Mouse (Mus musculus): Measurements from ENCODE around the gene Cnot11. TPM values are rescaled to one million over a fixed set of nuclear protein-coding genes. Genes with fewer than 3 reads are reported as not detected.
A peak's percentile ranks its signal among the peaks of the same experiment; 100 is the strongest.

Gene Cnot11
- 20.6 and 22.5 TPM in 2 replicates for total RNA-seq (2017)

GRCm38 (mm10) chr1:39534831-39535230 is at the start of gene Cnot11:
Gene Cnot11 (plus strand): TSS chr1:39534992.
- ATAC-seq (ENCODE audit: extremely low read depth, insufficient number of reproducible peaks, low FRiP score, poor library complexity, severe bottlenecking) = no peak

- no peak for ATAC-seq (ENCODE audit: extremely low read depth, insufficient number of reproducible peaks, low FRiP score, poor library complexity, severe bottlenecking)
Measured at GRCm38 (mm10) chr1:39487370-39487769, 47.4 kb upstream of the Cnot11 start.

GRCm38 (mm10) chr1:39493165-39493564 is 41.6 kb upstream of the Cnot11 start:
- 0 out of 2 replicates have a peak, but pooled peaks have one; percentile 1 for ATAC-seq (ENCODE audit: extremely low read depth, insufficient number of reproducible peaks, low FRiP score, poor library complexity, severe bottlenecking)

GRCm38 (mm10) chr1:39493664-39494063 is 41.1 kb upstream of the Cnot11 start:
- ATAC-seq (ENCODE audit: extremely low read depth, insufficient number of reproducible peaks, low FRiP score, poor library complexity, severe bottlenecking) = no peak

- no peak for ATAC-seq (ENCODE audit: extremely low read depth, insufficient number of reproducible peaks, low FRiP score, poor library complexity, severe bottlenecking)
Measured at GRCm38 (mm10) chr1:39496995-39497394, 37.8 kb upstream of the Cnot11 start.

GRCm38 (mm10) chr1:39497748-39498147 is 37.0 kb upstream of the Cnot11 start:
- no peak for ATAC-seq (ENCODE audit: extremely low read depth, insufficient number of reproducible peaks, low FRiP score, poor library complexity, severe bottlenecking)

- ATAC-seq (ENCODE audit: extremely low read depth, insufficient number of reproducible peaks, low FRiP score, poor library complexity, severe bottlenecking) = no peak
Measured at GRCm38 (mm10) chr1:39499485-39499941, 35.3 kb upstream of the Cnot11 start.

GRCm38 (mm10) chr1:39502817-39503633 is 31.8 kb upstream of the Cnot11 start:
- peak; percentile 42 for ATAC-seq (ENCODE audit: extremely low read depth, insufficient number of reproducible peaks, low FRiP score, poor library complexity, severe bottlenecking)

- 0 out of 2 replicates have a peak, but pooled peaks have one; percentile 31 for ATAC-seq (ENCODE audit: extremely low read depth, insufficient number of reproducible peaks, low FRiP score, poor library complexity, severe bottlenecking)
Measured at GRCm38 (mm10) chr1:39504261-39504660, 30.5 kb upstream of the Cnot11 start.

GRCm38 (mm10) chr1:39505600-39505999 is 29.2 kb upstream of the Cnot11 start:
- no peak for ATAC-seq (ENCODE audit: extremely low read depth, insufficient number of reproducible peaks, low FRiP score, poor library complexity, severe bottlenecking)

GRCm38 (mm10) chr1:39511775-39512174 is 23.0 kb upstream of the Cnot11 start:
- ATAC-seq (ENCODE audit: extremely low read depth, insufficient number of reproducible peaks, low FRiP score, poor library complexity, severe bottlenecking) = no peak

- no peak for ATAC-seq (ENCODE audit: extremely low read depth, insufficient number of reproducible peaks, low FRiP score, poor library complexity, severe bottlenecking)
Measured at GRCm38 (mm10) chr1:39512183-39512582, 22.6 kb upstream of the Cnot11 start.

- ATAC-seq (ENCODE audit: extremely low read depth, insufficient number of reproducible peaks, low FRiP score, poor library complexity, severe bottlenecking) = no peak
Measured at GRCm38 (mm10) chr1:39515303-39515991, 19.3 kb upstream of the Cnot11 start.

GRCm38 (mm10) chr1:39521326-39521725 is 13.5 kb upstream of the Cnot11 start:
- no peak for ATAC-seq (ENCODE audit: extremely low read depth, insufficient number of reproducible peaks, low FRiP score, poor library complexity, severe bottlenecking)

GRCm38 (mm10) chr1:39522519-39522918 is 12.3 kb upstream of the Cnot11 start:
- ATAC-seq (ENCODE audit: extremely low read depth, insufficient number of reproducible peaks, low FRiP score, poor library complexity, severe bottlenecking) = peak; percentile 53

GRCm38 (mm10) chr1:39525763-39526162 is 9.0 kb upstream of the Cnot11 start:
- ATAC-seq (ENCODE audit: extremely low read depth, insufficient number of reproducible peaks, low FRiP score, poor library complexity, severe bottlenecking) = peak; percentile 65

- ATAC-seq (ENCODE audit: extremely low read depth, insufficient number of reproducible peaks, low FRiP score, poor library complexity, severe bottlenecking) = no peak
Measured at GRCm38 (mm10) chr1:39526371-39527167, 8.2 kb upstream of the Cnot11 start.

- peak; percentile 59; the same call in 1 of the 2 replicates for ATAC-seq (ENCODE audit: extremely low read depth, insufficient number of reproducible peaks, low FRiP score, poor library complexity, severe bottlenecking)
Measured at GRCm38 (mm10) chr1:39527432-39527831, 7.4 kb upstream of the Cnot11 start.

- ATAC-seq (ENCODE audit: extremely low read depth, insufficient number of reproducible peaks, low FRiP score, poor library complexity, severe bottlenecking) = no peak
Measured at GRCm38 (mm10) chr1:39528319-39528718, 6.5 kb upstream of the Cnot11 start.

All from neutrophil, adult 5-6 weeks (primary cell).